Mouse (Mus musculus) E14TG2a.4 (cell line): ENCODE results near the gene Pdpn.
A peak's percentile ranks its signal among the peaks of the same experiment; 100 is the strongest.

Experiments used
- H3K27me3 ChIP-seq: 2 replicates; pipeline ENCODE4 v1.6.1; 2014; ENCODE audit warnings: low read length, control low read depth; ENCODE audit not compliant: insufficient read depth
- H3K36me3 ChIP-seq: 2 replicates; pipeline ENCODE4 v1.6.1; 2014; ENCODE audit warnings: low read length, control low read depth; ENCODE audit not compliant: insufficient read depth
- H3K4me1 ChIP-seq: replicated peaks from 2 replicates; pipeline ENCODE4 v1.6.1; 2014; ENCODE audit warnings: low read depth, low read length, control low read depth
- H3K4me3 ChIP-seq: replicated peaks from 2 replicates; pipeline ENCODE4 v1.5.1; 2014; ENCODE audit warnings: mild to moderate bottlenecking, low read length
- H3K9me3 ChIP-seq: 2 replicates; pipeline ENCODE4 v1.6.1; 2014; ENCODE audit warnings: low read length, control low read depth
- CTCF ChIP-seq: conservative IDR thresholded peaks from 2 replicates; pipeline ENCODE4 v1.5.1; 2014; ENCODE audit warnings: low read length
- NANOG ChIP-seq: IDR thresholded peaks from 2 replicates; pipeline ENCODE4 v1.6.1; 2014; ENCODE audit warnings: borderline replicate concordance, low read length, mixed read lengths
- POU5F1 ChIP-seq: IDR thresholded peaks from 2 replicates; pipeline ENCODE4 v1.6.1; 2014; ENCODE audit warnings: low read length, borderline replicate concordance

Pdpn gene

DNA sequence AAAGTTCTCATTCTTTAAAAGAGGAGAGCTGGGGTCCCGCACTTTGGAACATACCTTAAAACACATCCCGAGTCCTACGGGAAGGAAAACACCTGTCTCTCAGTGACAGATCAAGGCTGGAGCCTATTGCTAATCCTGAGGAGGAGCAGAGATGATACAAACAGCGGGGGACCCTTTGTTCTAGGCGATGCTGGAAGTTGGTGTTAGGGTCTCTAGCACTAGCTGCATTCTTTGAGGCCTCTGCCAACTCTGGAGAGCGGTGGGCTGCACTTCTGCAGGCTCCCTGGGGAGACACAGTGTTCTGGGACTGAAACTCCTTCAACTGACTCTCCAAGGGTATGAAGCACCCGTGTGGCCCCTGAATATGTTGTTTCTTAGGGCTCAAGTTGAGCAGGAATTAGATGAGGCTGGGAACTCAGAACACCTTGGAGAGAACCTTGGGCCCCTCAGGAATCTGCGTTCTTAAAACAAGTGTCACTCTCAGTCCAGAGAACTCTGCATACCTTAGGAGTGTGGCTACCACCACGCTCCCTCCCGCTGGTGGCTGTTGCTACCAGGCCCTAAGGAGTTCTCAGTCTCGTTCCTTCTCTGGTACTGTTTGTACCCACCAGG is 3.0 kb upstream of the Pdpn start:
- TF ChIP-seq NANOG, result peak; percentile 86
- no peak for TF ChIP-seq POU5F1
- Histone ChIP-seq H3K4me3 (peak overlapping the region; percentile 75), H3K27me3 (peaks cover 14% of the 10 kb centered on the region; the same call in 1 of the 2 replicates), H3K4me1 (peaks cover 91% of the 10 kb centered on the region), H3K9me3 (no peaks in the 10 kb centered on the region), H3K36me3 (peaks cover 3% of the 10 kb centered on the region; the same call in 1 of the 2 replicates)

DNA sequence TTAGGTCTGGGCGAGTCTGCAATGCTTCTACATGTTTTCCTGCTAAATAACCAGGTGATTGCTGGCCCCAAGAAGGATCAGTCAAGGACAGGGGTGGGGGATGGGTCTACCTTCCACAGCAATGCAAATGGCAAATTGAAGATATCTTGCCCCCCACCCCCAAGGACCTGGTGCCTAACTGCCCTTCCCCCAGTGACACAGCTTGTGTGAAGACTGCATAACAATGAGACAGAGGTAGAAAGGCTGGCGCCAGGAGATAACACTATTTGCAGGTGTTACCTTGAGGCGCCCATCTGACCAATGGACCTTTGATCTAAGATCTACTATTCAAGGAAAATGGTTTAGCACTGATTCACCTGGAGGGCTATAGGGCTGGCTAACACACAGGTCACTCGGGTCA is 2.5 kb upstream of the Pdpn start:
- H3K27me3 ChIP-seq, result peaks cover 14% of the 10 kb centered on the region; the same call in 1 of the 2 replicates
- peaks cover 91% of the 10 kb centered on the region for H3K4me1 ChIP-seq
- TF ChIP-seq CTCF, result no peak
- TF ChIP-seq POU5F1, result peak; percentile 19; the same call in 1 of the 2 replicates
- H3K4me3 ChIP-seq, result peak overlapping the region; percentile 75
- H3K9me3 ChIP-seq, result no peaks in the 10 kb centered on the region
- H3K36me3 ChIP-seq, result peaks cover 3% of the 10 kb centered on the region; the same call in 1 of the 2 replicates

DNA sequence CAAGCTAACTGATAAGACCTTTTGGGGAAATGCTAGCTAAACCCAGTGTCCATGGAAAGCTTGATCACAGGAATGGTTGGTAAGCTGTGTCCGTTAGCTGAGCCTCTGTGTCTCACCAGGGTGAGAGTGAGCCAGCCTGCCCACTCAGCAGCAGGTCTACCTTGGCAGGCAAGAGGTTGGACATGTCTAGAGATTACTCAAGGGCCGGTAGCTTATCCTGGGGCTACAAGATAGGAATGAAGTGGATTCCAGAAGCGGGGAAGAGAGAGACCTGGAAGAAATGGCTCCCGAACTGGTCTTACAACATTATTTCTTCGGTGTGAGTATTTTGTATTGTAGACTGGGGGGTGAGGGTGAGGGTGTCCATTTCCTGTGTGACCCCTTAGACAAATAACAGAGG is 1.7 kb upstream of the Pdpn start:
- Histone ChIP-seq H3K36me3 (peaks cover 3% of the 10 kb centered on the region; the same call in 1 of the 2 replicates), H3K27me3 (peaks cover 14% of the 10 kb centered on the region; the same call in 1 of the 2 replicates), H3K4me3 (peak overlapping the region; percentile 75), H3K4me1 (peaks cover 88% of the 10 kb centered on the region), H3K9me3 (no peaks in the 10 kb centered on the region)
- TF ChIP-seq CTCF (no peak), POU5F1 (no peak), NANOG (no peak)

DNA sequence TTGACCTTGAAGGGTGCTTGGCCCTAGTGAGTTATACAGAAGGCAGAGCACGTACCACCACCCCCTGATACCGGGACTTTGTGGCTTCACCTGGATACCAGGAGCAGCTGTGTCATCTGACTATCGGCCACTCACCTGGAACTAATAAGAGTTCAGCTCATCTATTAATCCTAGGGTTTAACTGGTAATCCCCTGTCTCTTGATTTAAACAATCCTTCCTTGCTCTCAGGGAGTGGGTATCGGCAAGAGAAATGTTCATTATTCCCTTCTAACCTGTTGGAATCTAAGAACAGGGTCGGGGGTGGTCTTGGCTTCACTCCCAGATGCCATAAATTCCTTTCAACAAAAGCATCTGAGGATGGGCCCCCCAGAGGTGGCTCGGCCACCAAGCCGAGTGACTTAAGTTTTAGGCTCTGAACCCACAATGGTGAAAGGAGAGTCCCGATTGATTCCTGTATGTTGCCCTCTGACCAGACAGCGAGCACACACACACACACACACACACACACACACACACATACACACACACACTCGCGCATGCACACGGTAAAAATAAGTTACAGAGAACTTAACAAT is 837 bp upstream of the Pdpn start:
- Histone ChIP-seq H3K9me3 (no peaks in the 10 kb centered on the region), H3K36me3 (peaks cover 3% of the 10 kb centered on the region; the same call in 1 of the 2 replicates), H3K27me3 (peaks cover 14% of the 10 kb centered on the region; the same call in 1 of the 2 replicates), H3K4me3 (peak overlapping the region; percentile 75), H3K4me1 (peaks cover 88% of the 10 kb centered on the region)
- TF ChIP-seq NANOG, result no peak
- TF ChIP-seq POU5F1, result no peak

DNA sequence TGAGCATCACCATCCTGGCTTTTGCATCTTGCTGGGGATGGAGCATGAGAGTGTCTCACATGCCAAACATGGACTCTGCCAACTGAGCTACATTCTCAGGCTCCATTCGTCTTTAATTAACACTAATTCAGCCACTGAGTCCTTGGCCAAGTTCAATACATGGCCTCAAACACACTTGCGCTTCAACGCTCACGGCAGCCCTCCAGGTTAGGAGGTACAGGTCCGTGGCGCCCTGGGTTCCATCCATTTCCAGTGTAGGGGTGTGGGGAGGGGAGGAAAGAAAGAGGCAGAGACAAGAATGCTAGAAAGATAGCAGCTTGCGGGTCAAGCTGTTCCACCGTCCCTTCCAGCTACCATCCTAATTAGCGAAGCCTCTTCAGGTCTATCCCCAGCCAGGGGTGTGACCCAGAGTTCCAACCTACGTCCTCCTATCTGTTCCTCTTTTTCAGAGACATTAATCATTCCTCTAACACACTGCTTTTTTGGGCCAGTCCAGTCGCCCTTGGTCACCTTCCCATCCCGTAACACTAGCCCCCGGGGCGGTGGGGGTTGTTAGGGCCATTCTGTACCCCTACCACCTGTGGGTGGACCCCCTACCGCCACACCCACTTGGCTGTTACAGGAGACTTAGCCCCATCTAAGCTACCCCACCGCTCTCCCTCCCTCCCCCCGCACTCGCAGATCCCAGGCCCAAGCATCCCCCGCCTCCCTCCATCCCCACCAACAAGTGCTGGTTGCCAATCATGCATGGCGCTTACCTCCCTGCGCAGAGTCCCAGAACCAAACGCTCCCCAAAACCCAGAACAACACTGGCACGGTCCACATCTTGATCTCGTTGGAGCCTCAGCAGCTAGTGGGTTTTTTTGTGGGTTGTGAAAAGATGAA is 691 bp downstream of the Pdpn start:
- Histone ChIP-seq H3K27me3 (peaks cover 14% of the 10 kb centered on the region; the same call in 1 of the 2 replicates), H3K4me1 (peaks cover 88% of the 10 kb centered on the region), H3K4me3 (peak overlapping the region; percentile 75), H3K36me3 (0 out of 2 replicates have a peak, but pooled peaks cover 2% of the 10 kb centered on the region), H3K9me3 (no peaks in the 10 kb centered on the region)
- TF ChIP-seq CTCF, result no peak
- no peak for TF ChIP-seq NANOG
- no peak for TF ChIP-seq POU5F1

DNA sequence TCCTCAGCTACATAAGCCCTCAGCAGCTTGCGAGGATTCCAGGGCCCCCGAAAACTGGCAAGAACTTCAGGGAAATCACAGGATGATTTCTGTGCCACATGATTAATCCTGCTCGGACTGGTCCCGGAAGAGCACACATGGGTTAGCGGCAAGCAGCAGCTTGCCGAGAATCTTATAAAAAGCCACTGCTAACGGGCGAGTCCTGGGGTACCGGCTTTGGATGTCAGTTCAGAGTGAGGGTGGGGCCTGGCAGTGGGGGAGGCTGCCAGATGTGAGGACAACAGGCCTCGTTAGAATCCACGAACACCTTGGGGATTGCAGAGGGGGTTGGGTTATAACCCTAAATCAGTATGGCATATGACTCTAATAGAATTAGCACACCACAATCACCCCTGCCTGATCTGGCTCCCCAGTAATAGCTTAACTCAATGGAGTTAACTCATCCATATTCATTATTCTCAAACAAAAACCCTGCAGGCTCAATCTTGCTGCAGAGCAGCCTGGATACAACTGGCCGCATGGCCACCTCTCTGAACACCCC is 2.3 kb downstream of the Pdpn start:
- H3K4me3 ChIP-seq, result peak overlapping the region; percentile 64

DNA sequence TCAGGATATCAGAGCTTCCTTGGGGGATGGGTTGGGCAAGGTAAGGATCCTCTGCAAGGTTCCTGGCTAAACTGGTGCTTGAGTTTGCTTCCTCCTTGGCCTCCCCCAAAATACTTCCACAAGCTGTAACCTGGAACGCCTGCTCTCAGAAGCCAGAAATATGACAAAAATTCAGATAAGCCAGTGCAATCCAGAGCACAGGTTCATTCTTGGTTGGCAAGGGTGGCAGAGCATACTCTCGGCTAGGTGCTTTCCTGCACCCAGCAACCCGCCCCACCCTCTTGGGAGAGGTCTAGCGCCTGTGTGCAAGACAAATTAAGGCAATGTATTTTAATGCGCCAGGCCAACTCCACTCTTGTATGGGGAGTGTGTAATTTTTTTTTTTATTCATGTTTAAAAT is 3.2 kb downstream of the Pdpn start:
- peak overlapping the region; percentile 26 for H3K4me3 ChIP-seq
- TF ChIP-seq NANOG, result no peak
- no peak for TF ChIP-seq CTCF
- no peak for TF ChIP-seq POU5F1

More for the DNA sequence above, 2.3 kb downstream of the Pdpn start:
- Histone ChIP-seq H3K9me3 (no peaks in the 10 kb centered on the region), H3K36me3 (0 out of 2 replicates have a peak, but pooled peaks cover 2% of the 10 kb centered on the region), H3K4me1 (peaks cover 74% of the 10 kb centered on the region), H3K27me3 (peaks cover 14% of the 10 kb centered on the region; the same call in 1 of the 2 replicates)
- no peak for TF ChIP-seq CTCF

DNA sequence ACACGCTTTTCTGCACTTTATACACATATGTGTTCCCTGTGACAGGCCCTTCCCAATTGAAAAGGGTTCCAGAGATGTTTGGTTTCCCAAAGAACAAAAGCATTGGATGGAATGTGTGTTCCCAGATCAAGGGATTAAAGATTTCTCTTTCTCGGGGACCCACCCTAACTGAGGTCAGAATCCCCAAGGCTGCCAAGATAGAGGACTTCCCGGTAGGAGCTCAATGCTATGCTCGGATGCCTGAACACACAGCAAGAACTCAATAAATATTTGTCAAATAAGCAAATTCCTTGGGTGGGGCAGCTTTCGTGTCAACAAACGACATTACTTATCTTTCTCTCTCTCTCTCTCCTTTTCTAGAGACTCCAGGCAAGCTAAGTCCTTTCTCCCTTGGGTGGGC is 5.0 kb downstream of the Pdpn start:
- H3K4me3 ChIP-seq, result no peak overlapping the region
- peaks cover 47% of the 10 kb centered on the region for H3K4me1 ChIP-seq
- no peaks in the 10 kb centered on the region for H3K9me3 ChIP-seq
- no peak for TF ChIP-seq CTCF
- TF ChIP-seq POU5F1, result no peak
- H3K36me3 ChIP-seq, result 0 out of 2 replicates have a peak, but pooled peaks cover 2% of the 10 kb centered on the region
- H3K27me3 ChIP-seq, result peaks cover 10% of the 10 kb centered on the region; the same call in 1 of the 2 replicates

More for the DNA sequence above, 3.2 kb downstream of the Pdpn start:
- H3K36me3 ChIP-seq, result 0 out of 2 replicates have a peak, but pooled peaks cover 2% of the 10 kb centered on the region
- H3K9me3 ChIP-seq, result no peaks in the 10 kb centered on the region
- peaks cover 65% of the 10 kb centered on the region for H3K4me1 ChIP-seq
- H3K27me3 ChIP-seq, result peaks cover 14% of the 10 kb centered on the region; the same call in 1 of the 2 replicates
